Mouse (Mus musculus): ENCODE measurements at regions not wholly inside any gene's neighbourhood (a gene's known extent, or its start where the extent isn't known, plus 50 kb on each side); places are given as distances from the start of the nearest gene placed in this dataset.

GRCm38 (mm10) chr11:84692638-84693037 is 126.7 kb downstream of the Mrm1 start:
- ATAC-seq, result peak; percentile 41; the same call in 1 of the 2 replicates
- H3K9me3 ChIP-seq, result no peaks in the 10 kb centered on the region
- peaks cover 16% of the 10 kb centered on the region; the same call in 1 of the 2 replicates for H3K27me3 ChIP-seq

GRCm38 (mm10) chr11:84691410-84692148 is 127.7 kb downstream of the Mrm1 start:
- Histone ChIP-seq H3K4me1 (replicated peaks) (peaks cover 34% of the 10 kb centered on the region), H3K36me3 (no peaks in the 10 kb centered on the region), H3K9me3 (no peaks in the 10 kb centered on the region), H3K4me2 (replicated peaks) (no peak overlapping the region), H3K27me3 (peaks cover 9% of the 10 kb centered on the region; the same call in 1 of the 2 replicates), H3K27ac (peak overlapping the region; percentile 67), H3K4me3 (replicated peaks) (no peak overlapping the region), H3K9ac (replicated peaks) (0 out of 2 replicates have a peak overlapping the region, but pooled peaks have one; percentile 5)
- WGBS, result 53% methylated on average over 3 of the region's 3 CpGs
- peak; percentile 77 for ATAC-seq

More at GRCm38 (mm10) chr11:84692638-84693037, 126.7 kb downstream of the Mrm1 start:
- Histone ChIP-seq H3K4me2 (replicated peaks) (no peak overlapping the region; the same call in 1 of the 2 replicates), H3K9ac (replicated peaks) (no peak overlapping the region), H3K36me3 (no peaks in the 10 kb centered on the region), H3K4me3 (replicated peaks) (no peak overlapping the region), H3K4me1 (replicated peaks) (peaks cover 44% of the 10 kb centered on the region), H3K27ac (no peak overlapping the region)
- WGBS, result 7% methylated on average over 10 of the region's 10 CpGs

- peaks cover 37% of the 10 kb centered on the region for H3K4me1 ChIP-seq (replicated peaks)
- WGBS, result 75% methylated on average over 9 of the region's 9 CpGs
- no peak overlapping the region for H3K4me3 ChIP-seq (replicated peaks)
- ATAC-seq, result no peak
- no peaks in the 10 kb centered on the region for H3K36me3 ChIP-seq
- H3K9me3 ChIP-seq, result no peaks in the 10 kb centered on the region
- H3K4me2 ChIP-seq (replicated peaks), result no peak overlapping the region
- H3K27ac ChIP-seq, result peak overlapping the region; percentile 71
- no peak overlapping the region for H3K9ac ChIP-seq (replicated peaks)
- H3K27me3 ChIP-seq, result peaks cover 25% of the 10 kb centered on the region
These were observed 132.8 kb downstream of the Mrm1 start for GRCm38 (mm10) chr11:84686473-84686872.

GRCm38 (mm10) chr11:84684325-84684724 is 135.0 kb downstream of the Mrm1 start:
- Histone ChIP-seq H3K4me2 (replicated peaks) (no peak overlapping the region), H3K9ac (replicated peaks) (no peak overlapping the region), H3K36me3 (no peaks in the 10 kb centered on the region), H3K27ac (no peak overlapping the region), H3K4me1 (replicated peaks) (peaks cover 18% of the 10 kb centered on the region), H3K9me3 (no peaks in the 10 kb centered on the region), H3K27me3 (peaks cover 46% of the 10 kb centered on the region), H3K4me3 (replicated peaks) (no peak overlapping the region)
- no peak for ATAC-seq
- 91% methylated on average over 3 of the region's 3 CpGs for WGBS

GRCm38 (mm10) chr11:84682931-84683330 is 136.4 kb downstream of the Mrm1 start:
- no peaks in the 10 kb centered on the region for H3K36me3 ChIP-seq
- peak; percentile 25; the same call in 1 of the 2 replicates for ATAC-seq
- 74% methylated on average over 13 of the region's 13 CpGs for WGBS
- H3K4me3 ChIP-seq (replicated peaks), result no peak overlapping the region
- H3K4me1 ChIP-seq (replicated peaks), result peaks cover 18% of the 10 kb centered on the region
- H3K27ac ChIP-seq, result peak overlapping the region; percentile 39; the same call in 1 of the 2 replicates
- no peaks in the 10 kb centered on the region for H3K9me3 ChIP-seq
- no peak overlapping the region for H3K9ac ChIP-seq (replicated peaks)
- H3K27me3 ChIP-seq, result peaks cover 60% of the 10 kb centered on the region
- no peak overlapping the region for H3K4me2 ChIP-seq (replicated peaks)

- Histone ChIP-seq H3K9ac (replicated peaks) (no peak overlapping the region), H3K36me3 (no peaks in the 10 kb centered on the region), H3K4me2 (replicated peaks) (no peak overlapping the region), H3K9me3 (no peaks in the 10 kb centered on the region), H3K27me3 (peaks cover 73% of the 10 kb centered on the region), H3K4me1 (replicated peaks) (peaks cover 12% of the 10 kb centered on the region), H3K4me3 (replicated peaks) (no peak overlapping the region), H3K27ac (peak overlapping the region; percentile 51)
- peak; percentile 91 for ATAC-seq
- WGBS, result 6% methylated on average over 18 of the region's 18 CpGs
These were observed 142.8 kb downstream of the Mrm1 start for GRCm38 (mm10) chr11:84676377-84677078.

- Histone ChIP-seq H3K36me3 (no peaks in the 10 kb centered on the region), H3K4me1 (replicated peaks) (peaks cover 12% of the 10 kb centered on the region), H3K4me3 (replicated peaks) (no peak overlapping the region), H3K9ac (replicated peaks) (no peak overlapping the region), H3K9me3 (no peaks in the 10 kb centered on the region), H3K27me3 (peaks cover 60% of the 10 kb centered on the region), H3K4me2 (replicated peaks) (no peak overlapping the region), H3K27ac (no peak overlapping the region)
- WGBS, result 54% methylated on average over 18 of the region's 18 CpGs
- ATAC-seq, result no peak
These were observed 146.4 kb downstream of the Mrm1 start for GRCm38 (mm10) chr11:84672841-84673473.

GRCm38 (mm10) chr11:84671585-84671984 is 146.2 kb upstream of the Lhx1 start:
- no peak for ATAC-seq
- H3K36me3 ChIP-seq, result no peaks in the 10 kb centered on the region
- H3K27me3 ChIP-seq, result peaks cover 57% of the 10 kb centered on the region
- no peak overlapping the region for H3K9ac ChIP-seq (replicated peaks)
- peaks cover 4% of the 10 kb centered on the region for H3K4me1 ChIP-seq (replicated peaks)
- no peak overlapping the region for H3K4me2 ChIP-seq (replicated peaks)
- H3K4me3 ChIP-seq (replicated peaks), result no peak overlapping the region
- H3K27ac ChIP-seq, result no peak overlapping the region
- no peaks in the 10 kb centered on the region for H3K9me3 ChIP-seq
- 79% methylated on average over 6 of the region's 6 CpGs for WGBS

GRCm38 (mm10) chr11:84667711-84668110 is 142.4 kb upstream of the Lhx1 start:
- H3K36me3 ChIP-seq, result no peaks in the 10 kb centered on the region
- no peak for ATAC-seq
- H3K4me2 ChIP-seq (replicated peaks), result no peak overlapping the region
- H3K27ac ChIP-seq, result no peak overlapping the region
- no peaks in the 10 kb centered on the region for H3K9me3 ChIP-seq
- H3K9ac ChIP-seq (replicated peaks), result no peak overlapping the region
- H3K4me1 ChIP-seq (replicated peaks), result no peaks in the 10 kb centered on the region
- H3K27me3 ChIP-seq, result peaks cover 54% of the 10 kb centered on the region
- WGBS, result 81% methylated on average over 4 of the region's 4 CpGs
- no peak overlapping the region for H3K4me3 ChIP-seq (replicated peaks)

- Histone ChIP-seq H3K4me3 (replicated peaks) (no peak overlapping the region), H3K27ac (no peak overlapping the region), H3K27me3 (peaks cover 45% of the 10 kb centered on the region), H3K4me1 (replicated peaks) (peaks cover 20% of the 10 kb centered on the region), H3K4me2 (replicated peaks) (no peak overlapping the region), H3K9ac (replicated peaks) (no peak overlapping the region), H3K36me3 (no peaks in the 10 kb centered on the region), H3K9me3 (no peaks in the 10 kb centered on the region)
- 71% methylated on average over 3 of the region's 3 CpGs for WGBS
- no peak for ATAC-seq
These were observed 138.9 kb upstream of the Lhx1 start for GRCm38 (mm10) chr11:84664258-84664657.

- Histone ChIP-seq H3K36me3 (no peaks in the 10 kb centered on the region), H3K4me3 (replicated peaks) (no peak overlapping the region), H3K4me1 (replicated peaks) (peaks cover 20% of the 10 kb centered on the region), H3K9ac (replicated peaks) (no peak overlapping the region), H3K9me3 (no peaks in the 10 kb centered on the region), H3K27ac (no peak overlapping the region), H3K4me2 (replicated peaks) (no peak overlapping the region), H3K27me3 (peaks cover 35% of the 10 kb centered on the region)
- WGBS, result 12% methylated on average over 7 of the region's 7 CpGs
- ATAC-seq, result no peak
These were observed 136.6 kb upstream of the Lhx1 start for GRCm38 (mm10) chr11:84661981-84662380.

GRCm38 (mm10) chr11:84660877-84661276 is 135.5 kb upstream of the Lhx1 start:
- H3K9ac ChIP-seq (replicated peaks), result no peak overlapping the region
- no peak for ATAC-seq
- no peaks in the 10 kb centered on the region for H3K36me3 ChIP-seq
- H3K4me2 ChIP-seq (replicated peaks), result no peak overlapping the region
- H3K9me3 ChIP-seq, result no peaks in the 10 kb centered on the region
- WGBS, result 16% methylated on average over 8 of the region's 8 CpGs
- no peak overlapping the region for H3K4me3 ChIP-seq (replicated peaks)
- peaks cover 39% of the 10 kb centered on the region for H3K27me3 ChIP-seq
- peaks cover 20% of the 10 kb centered on the region for H3K4me1 ChIP-seq (replicated peaks)
- H3K27ac ChIP-seq, result no peak overlapping the region
